Mouse (Mus musculus): ENCODE measurements at regions not wholly inside any gene's neighbourhood (a gene's known extent, or its start where the extent isn't known, plus 50 kb on each side); places are given as distances from the start of the nearest gene placed in this dataset.

DNA sequence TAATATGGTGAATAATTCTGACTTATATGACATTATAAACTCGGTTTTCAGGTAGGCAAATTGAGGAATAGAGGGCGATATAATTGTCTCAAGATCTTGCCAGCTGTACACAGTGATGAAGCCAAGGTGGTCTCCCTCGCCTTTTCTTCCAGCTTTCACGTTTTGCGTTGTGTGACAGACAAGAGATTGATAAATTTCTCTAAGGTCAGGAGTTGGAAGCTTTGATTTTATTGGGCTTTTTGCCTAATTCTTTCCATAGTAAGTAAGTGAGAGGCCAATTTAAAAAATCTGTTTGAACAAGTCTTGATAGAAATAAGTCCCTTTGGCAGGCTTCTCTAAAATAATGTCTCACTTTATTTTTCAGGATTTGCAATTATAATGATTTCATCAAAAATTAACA lies 549.4 kb upstream of the Klhl1 start:
- no peaks in the 10 kb centered on the region for H3K9me3 ChIP-seq
- H3K36me3 ChIP-seq: no peaks in the 10 kb centered on the region
- no peak overlapping the region for H3K4me2 ChIP-seq (replicated peaks)
- H3K27ac ChIP-seq: no peak overlapping the region
- H3K4me3 ChIP-seq: no peak overlapping the region
- no peak for ATAC-seq (ENCODE audit: low FRiP score, low read depth)
- H3K9ac ChIP-seq: no peak overlapping the region
- WGBS: 43% methylated on average over 5 of the region's 5 CpGs
- H3K27me3 ChIP-seq: no peaks in the 10 kb centered on the region
- H3K4me1 ChIP-seq: no peaks in the 10 kb centered on the region

DNA sequence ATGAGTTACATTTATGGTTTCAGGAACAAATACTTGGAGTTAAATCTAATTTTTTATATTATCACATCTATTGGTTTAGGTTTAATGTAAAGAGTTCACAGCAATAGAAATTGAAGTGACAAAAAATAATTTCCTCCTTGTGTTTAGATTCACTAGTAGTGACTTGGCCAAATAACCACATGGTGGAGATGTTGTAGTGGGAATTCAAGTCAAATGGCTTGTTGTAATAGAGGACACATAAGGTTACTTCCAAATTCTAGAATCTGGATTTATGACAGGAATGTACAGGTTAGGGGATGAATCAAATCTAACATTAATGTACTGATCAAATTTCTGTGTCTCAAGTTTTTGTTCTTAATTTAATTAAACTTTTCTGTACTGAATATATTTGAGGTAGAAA lies 526.4 kb upstream of the Klhl1 start:
- Histone ChIP-seq H3K27ac (no peak overlapping the region), H3K36me3 (no peaks in the 10 kb centered on the region), H3K27me3 (no peaks in the 10 kb centered on the region), H3K4me2 (replicated peaks) (no peak overlapping the region), H3K4me3 (no peak overlapping the region), H3K9ac (no peak overlapping the region), H3K4me1 (no peaks in the 10 kb centered on the region), H3K9me3 (no peaks in the 10 kb centered on the region)
- no peak for ATAC-seq (ENCODE audit: low FRiP score, low read depth)

DNA sequence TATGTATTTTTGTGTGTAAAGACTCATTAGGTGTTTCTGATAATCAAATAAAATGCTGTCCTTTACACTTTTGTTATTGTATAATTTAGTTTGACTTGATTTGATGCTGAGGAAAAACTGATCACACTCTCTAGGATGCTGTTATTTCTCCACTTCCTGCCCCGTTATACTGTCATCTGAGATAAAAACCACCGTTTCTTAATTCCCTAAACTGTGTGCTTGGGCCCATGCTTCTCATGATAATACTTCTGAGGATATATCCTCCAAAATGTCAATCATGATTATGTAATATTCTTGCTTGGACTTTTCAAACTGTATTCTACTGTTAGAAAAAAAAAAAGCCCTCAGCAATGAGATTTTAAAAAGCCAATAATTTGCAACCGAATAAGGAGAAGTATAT lies 520.9 kb upstream of the Klhl1 start:
- Histone ChIP-seq H3K9ac (no peak overlapping the region), H3K27me3 (no peaks in the 10 kb centered on the region), H3K27ac (no peak overlapping the region), H3K36me3 (no peaks in the 10 kb centered on the region), H3K4me2 (replicated peaks) (no peak overlapping the region), H3K4me3 (no peak overlapping the region), H3K9me3 (no peaks in the 10 kb centered on the region), H3K4me1 (no peaks in the 10 kb centered on the region)
- ATAC-seq (ENCODE audit: low FRiP score, low read depth): no peak
- WGBS: 74% methylated on average over 3 of the region's 3 CpGs

DNA sequence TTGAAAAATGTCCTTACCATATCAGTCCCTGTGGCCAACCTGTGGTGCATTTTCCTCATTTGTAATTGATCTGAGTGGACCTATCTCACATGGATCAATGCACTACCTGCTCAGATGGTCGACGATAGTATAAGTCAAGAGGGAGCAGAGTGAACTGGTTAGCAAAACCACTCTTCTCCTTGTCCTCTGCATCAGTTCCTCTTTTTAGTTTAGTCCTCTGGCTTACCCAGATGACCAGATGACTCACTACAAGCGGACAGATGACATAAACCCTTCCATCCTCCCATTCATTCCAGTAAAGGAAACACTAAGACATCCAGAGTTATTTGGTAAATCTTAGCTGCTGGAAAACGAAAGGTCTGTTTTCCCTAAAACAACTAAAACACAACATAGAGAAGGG lies 509.6 kb upstream of the Klhl1 start:
- H3K9ac ChIP-seq: no peak overlapping the region
- no peak for ATAC-seq (ENCODE audit: low FRiP score, low read depth)
- no peak overlapping the region for H3K4me2 ChIP-seq (replicated peaks)
- H3K4me3 ChIP-seq: no peak overlapping the region
- H3K27me3 ChIP-seq: no peaks in the 10 kb centered on the region
- no peak overlapping the region for H3K27ac ChIP-seq
- H3K9me3 ChIP-seq: no peaks in the 10 kb centered on the region
- H3K36me3 ChIP-seq: no peaks in the 10 kb centered on the region
- 81% methylated on average over 4 of the region's 4 CpGs for WGBS
- H3K4me1 ChIP-seq: no peaks in the 10 kb centered on the region

DNA sequence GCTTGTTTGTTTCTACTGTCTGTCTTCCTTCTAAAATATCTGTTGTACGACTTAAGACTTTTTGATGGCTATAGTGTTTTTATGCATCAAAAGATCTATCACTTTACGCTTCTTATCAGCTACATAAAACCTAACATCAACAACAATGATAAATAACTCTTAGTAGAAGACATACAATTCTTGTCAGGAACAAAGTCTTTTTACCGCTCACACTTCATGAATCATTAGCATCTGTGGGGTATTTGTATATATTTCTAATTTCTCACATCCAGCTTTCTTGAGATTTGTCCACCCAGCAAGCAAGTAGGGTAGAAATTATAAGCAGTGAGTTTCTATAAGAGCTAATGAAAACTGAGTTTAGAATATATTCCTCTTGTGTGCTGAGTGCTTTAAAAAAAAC lies 487.4 kb upstream of the Klhl1 start:
- Histone ChIP-seq H3K27ac (no peak overlapping the region), H3K4me3 (no peak overlapping the region), H3K4me2 (replicated peaks) (no peak overlapping the region), H3K4me1 (no peaks in the 10 kb centered on the region), H3K36me3 (no peaks in the 10 kb centered on the region), H3K9ac (no peak overlapping the region), H3K27me3 (no peaks in the 10 kb centered on the region), H3K9me3 (no peaks in the 10 kb centered on the region)
- no peak for ATAC-seq (ENCODE audit: low FRiP score, low read depth)
- 88% methylated on average over 3 of the region's 3 CpGs for WGBS

DNA sequence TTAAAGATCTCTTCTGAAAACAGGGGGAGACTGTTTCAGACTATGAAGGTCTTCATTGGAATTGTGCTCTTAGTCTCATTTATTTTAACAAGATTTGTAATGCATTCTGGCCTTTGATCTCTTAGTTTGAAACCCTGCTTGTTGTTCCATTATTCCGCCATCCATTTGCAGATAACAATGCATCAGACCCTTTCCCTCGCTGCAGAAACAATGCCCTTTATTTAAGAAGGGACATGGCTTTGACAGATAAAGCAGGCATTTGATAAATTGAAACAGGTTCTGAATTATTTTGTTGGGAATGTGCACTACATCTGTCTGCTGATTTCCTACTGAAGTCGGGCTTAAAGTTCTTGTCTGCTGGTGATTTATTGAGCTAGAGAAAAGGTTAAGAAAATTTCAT lies 476.2 kb upstream of the Klhl1 start:
- Histone ChIP-seq H3K9ac (no peak overlapping the region), H3K4me3 (no peak overlapping the region), H3K36me3 (no peaks in the 10 kb centered on the region), H3K4me2 (replicated peaks) (no peak overlapping the region), H3K27ac (no peak overlapping the region), H3K4me1 (no peaks in the 10 kb centered on the region), H3K27me3 (no peaks in the 10 kb centered on the region), H3K9me3 (no peaks in the 10 kb centered on the region)
- no peak for ATAC-seq (ENCODE audit: low FRiP score, low read depth)
- WGBS: 41% methylated on average over 3 of the region's 3 CpGs

DNA sequence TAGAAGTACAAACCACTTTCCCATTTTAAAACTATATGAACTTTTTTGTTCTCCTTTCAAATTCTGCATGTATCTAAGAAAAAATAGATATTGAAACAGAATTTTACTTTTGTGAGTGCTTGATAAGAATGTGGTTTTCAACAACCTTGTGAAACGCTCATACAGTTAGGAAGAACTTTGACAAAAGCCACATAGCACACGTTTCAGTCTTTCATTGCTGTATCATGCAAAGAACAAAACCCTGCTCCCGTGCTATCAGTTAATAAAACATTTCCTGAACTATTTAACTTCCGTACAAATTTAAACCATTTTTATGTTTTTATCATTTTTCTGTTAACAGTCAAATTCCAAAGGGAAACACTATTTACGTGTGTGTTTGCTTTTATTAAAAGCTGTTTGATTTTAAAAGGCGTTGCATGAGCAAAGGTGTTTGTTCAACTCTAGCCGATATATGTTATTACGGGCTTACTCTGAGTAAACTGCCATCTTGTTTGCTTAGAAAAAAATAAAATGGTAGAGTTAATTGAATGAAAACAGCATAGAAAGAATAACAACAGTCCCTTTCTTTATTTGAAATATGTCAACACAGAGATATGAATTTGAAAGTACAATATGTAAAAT lies 471.8 kb upstream of the Klhl1 start:
- no peak overlapping the region for H3K27ac ChIP-seq
- no peak overlapping the region for H3K4me3 ChIP-seq
- no peaks in the 10 kb centered on the region for H3K4me1 ChIP-seq
- 63% methylated on average over 8 of the region's 8 CpGs for WGBS
- no peaks in the 10 kb centered on the region for H3K36me3 ChIP-seq
- ATAC-seq (ENCODE audit: low FRiP score, low read depth): no peak
- no peaks in the 10 kb centered on the region for H3K9me3 ChIP-seq
- H3K4me2 ChIP-seq (replicated peaks): no peak overlapping the region
- H3K9ac ChIP-seq: no peak overlapping the region
- no peaks in the 10 kb centered on the region for H3K27me3 ChIP-seq

DNA sequence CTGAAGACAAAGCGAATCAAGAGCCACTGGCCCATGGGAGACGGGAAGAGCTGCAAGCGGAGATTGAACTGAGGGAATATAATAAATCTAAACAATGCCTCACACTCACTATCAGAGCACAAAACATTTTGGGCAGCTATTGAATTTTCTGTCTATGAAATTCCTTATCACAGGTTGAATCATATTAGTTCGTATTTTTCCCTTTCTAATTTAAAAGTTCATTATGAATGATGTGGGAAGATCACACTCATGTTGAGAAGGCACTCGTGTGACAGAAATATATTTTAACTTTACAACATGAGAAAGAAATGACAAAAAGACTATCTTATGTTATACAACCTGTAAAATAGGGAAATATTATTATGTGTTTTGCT lies 444.2 kb upstream of the Klhl1 start:
- H3K27me3 ChIP-seq: no peaks in the 10 kb centered on the region
- H3K4me3 ChIP-seq: no peak overlapping the region
- H3K4me1 ChIP-seq: no peaks in the 10 kb centered on the region
- H3K9ac ChIP-seq: no peak overlapping the region
- H3K36me3 ChIP-seq: no peaks in the 10 kb centered on the region
- ATAC-seq (ENCODE audit: low FRiP score, low read depth): no peak
- no peaks in the 10 kb centered on the region for H3K9me3 ChIP-seq
- 81% methylated on average over 5 of the region's 5 CpGs for WGBS
- no peak overlapping the region for H3K4me2 ChIP-seq (replicated peaks)
- no peak overlapping the region for H3K27ac ChIP-seq

DNA sequence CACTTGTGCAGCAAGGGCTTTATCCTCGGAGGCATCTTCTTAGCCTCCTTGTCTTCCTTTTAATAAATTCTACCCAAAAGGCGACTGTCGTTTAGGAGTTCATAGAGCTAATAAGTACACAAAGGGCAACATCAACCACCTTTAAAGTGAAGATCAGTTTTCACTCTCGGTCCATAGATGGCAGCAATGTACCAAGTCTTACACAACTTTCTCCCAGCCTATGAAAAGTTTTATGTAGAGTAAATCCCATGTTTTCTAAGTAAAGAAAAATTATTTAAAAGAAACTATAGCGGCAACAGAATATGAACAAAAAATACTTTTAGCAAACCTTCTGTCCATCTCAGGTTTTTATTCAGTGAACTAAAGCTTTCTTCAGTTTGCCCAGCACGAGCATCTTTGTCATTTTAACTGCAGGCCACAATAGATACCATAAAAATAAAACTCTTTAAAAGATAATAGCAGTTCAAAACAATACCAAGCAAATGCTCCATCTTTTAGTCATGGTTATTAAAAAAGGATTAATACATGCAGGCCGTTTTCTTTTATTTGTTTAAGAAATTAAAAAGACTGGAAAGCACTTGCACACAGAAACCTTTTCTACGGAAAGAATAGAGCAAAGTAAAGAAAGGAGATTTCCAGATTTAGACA lies 443.6 kb upstream of the Klhl1 start:
- Histone ChIP-seq H3K9ac (no peak overlapping the region), H3K4me1 (no peaks in the 10 kb centered on the region), H3K9me3 (no peaks in the 10 kb centered on the region), H3K4me2 (replicated peaks) (no peak overlapping the region), H3K27ac (no peak overlapping the region), H3K27me3 (no peaks in the 10 kb centered on the region), H3K36me3 (no peaks in the 10 kb centered on the region), H3K4me3 (no peak overlapping the region)
- WGBS: 38% methylated on average over 8 of the region's 8 CpGs
- no peak for ATAC-seq (ENCODE audit: low FRiP score, low read depth)

DNA sequence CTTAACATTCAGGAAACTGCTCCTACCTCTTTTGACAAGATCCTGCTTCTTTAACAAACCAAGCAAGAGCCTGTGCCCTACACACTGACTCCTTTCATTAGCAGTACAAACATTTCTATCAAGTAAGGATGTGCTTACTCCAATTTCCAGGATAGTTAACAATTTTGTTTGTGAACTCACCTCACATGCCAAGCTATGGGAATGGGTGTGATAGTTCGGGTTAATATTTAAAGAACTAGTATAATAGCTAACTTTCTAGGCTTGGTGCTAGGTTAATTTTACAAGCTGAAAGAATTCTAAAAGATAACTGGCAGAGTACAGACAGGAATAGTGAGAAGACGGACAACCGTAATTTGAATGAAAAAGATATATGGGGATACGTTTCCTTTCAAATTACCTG lies 437.2 kb upstream of the Klhl1 start:
- Histone ChIP-seq H3K4me3 (no peak overlapping the region), H3K4me2 (replicated peaks) (no peak overlapping the region), H3K36me3 (no peaks in the 10 kb centered on the region), H3K4me1 (no peaks in the 10 kb centered on the region), H3K9me3 (no peaks in the 10 kb centered on the region), H3K27me3 (no peaks in the 10 kb centered on the region), H3K27ac (no peak overlapping the region), H3K9ac (no peak overlapping the region)
- WGBS: 80% methylated on average over 4 of the region's 4 CpGs
- no peak for ATAC-seq (ENCODE audit: low FRiP score, low read depth)

DNA sequence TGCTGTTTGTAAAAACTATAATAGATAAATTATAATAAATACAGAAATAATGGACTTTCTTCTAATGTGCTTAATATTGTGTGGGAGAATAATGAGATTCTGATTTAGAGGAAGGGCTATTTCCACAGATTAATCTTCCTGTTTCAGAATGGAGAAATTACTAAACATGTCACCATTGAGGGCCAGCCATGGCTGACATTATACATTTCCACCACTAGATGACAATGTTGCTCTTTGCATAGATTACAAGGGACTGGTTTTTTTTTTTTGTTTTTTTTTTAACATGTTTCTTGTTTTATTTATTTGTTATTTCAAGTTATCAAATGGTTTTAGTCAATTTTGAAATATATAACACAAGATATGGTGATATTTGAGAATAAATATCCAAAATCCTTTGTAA lies 435.6 kb upstream of the Klhl1 start:
- Histone ChIP-seq H3K4me1 (no peaks in the 10 kb centered on the region), H3K36me3 (no peaks in the 10 kb centered on the region), H3K27me3 (no peaks in the 10 kb centered on the region), H3K4me3 (no peak overlapping the region), H3K27ac (no peak overlapping the region), H3K4me2 (replicated peaks) (no peak overlapping the region), H3K9me3 (no peaks in the 10 kb centered on the region), H3K9ac (no peak overlapping the region)
- ATAC-seq (ENCODE audit: low FRiP score, low read depth): no peak

DNA sequence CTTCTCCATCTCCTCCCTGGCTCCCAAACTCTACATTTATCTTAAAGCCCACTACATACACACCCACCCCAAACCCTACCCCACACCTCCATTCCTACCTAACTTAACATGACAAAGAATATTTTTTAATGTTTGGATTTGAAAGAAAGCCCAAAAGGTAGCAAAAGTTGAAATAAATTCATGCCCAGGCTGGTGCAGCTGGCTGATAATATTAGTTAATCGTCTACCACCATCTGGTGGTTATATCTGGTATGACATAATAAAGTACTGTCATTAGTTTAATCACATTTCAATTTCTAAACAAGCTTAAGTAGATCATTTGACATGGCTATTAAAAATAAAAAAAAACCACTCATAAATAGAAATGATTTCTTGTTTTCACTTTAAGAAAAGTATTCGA lies 389.8 kb upstream of the Klhl1 start:
- Histone ChIP-seq H3K27me3 (no peaks in the 10 kb centered on the region), H3K4me2 (replicated peaks) (no peak overlapping the region), H3K9me3 (no peaks in the 10 kb centered on the region), H3K4me1 (no peaks in the 10 kb centered on the region), H3K9ac (no peak overlapping the region), H3K4me3 (no peak overlapping the region), H3K36me3 (no peaks in the 10 kb centered on the region), H3K27ac (no peak overlapping the region)
- WGBS: 8% methylated on average over 2 of the region's 2 CpGs
- ATAC-seq (ENCODE audit: low FRiP score, low read depth): no peak

DNA sequence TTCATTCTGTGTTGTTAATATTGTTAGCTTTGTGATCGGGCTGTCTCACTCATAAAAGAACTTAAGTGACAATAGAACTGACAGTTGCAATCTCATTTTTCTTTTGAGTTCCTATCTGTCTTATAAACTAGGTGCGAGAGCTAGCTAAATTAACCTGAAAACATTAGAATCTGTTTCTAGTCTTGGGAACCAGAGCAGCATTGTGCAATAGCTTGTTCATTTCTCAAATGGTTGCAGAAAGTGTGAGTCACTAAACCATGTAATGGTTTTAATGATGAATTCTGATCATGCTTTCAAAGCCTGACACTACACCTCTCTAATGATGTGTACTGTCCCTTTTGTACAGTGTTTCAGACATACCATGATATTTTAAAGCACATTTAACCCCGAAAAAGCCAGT lies 360.8 kb upstream of the Klhl1 start:
- Histone ChIP-seq H3K4me3 (no peak overlapping the region), H3K36me3 (no peaks in the 10 kb centered on the region), H3K9me3 (no peaks in the 10 kb centered on the region), H3K4me1 (peaks cover 6% of the 10 kb centered on the region; the same call in 1 of the 2 replicates), H3K27ac (no peak overlapping the region), H3K4me2 (replicated peaks) (no peak overlapping the region), H3K27me3 (no peaks in the 10 kb centered on the region), H3K9ac (no peak overlapping the region)
- no peak for ATAC-seq (ENCODE audit: low FRiP score, low read depth)
- 83% methylated on average over 3 of the region's 3 CpGs for WGBS
